Comparison of ENCODE assay signal across 8 mouse cellular contexts in the genomic region with DNA sequence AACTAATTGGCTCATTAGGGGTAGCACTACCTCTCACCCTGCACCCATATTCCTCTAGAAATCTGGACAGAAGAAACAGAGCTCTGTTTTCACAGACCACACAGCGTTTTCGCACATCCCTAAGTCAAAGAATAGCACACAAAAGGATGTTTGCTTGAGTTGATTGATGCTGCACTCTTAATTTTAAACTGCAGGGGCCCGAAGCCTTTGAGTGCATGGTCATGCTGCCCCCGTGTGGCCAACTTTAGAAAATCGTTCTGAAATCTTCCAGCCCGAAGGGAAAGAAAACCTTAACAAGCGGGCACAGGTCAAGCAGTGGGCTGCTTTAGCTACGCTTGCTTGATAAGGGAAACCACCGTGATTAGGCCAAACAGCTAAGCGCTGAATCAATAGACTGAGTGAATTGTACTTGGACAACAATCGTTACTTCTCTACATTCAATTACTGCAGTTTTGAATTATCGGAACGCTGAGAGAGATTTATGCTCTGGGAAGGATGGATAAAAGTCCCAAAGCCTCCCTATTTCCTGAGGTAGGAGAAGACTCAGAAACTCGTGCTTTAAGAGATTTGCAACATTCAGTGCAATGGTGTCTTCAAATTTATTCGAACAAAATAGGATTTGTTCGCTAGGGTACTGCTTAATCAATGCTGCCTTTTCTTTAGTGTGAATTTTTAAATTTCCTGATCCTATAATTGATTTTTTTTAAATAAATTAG.
DNase-seq lines count a peak whose midpoint lies in the region; ATAC-seq and TF ChIP-seq lines count a peak whose summit lies in the region.

No protein-coding gene starts in this region.

- H3K4me1 ChIP-seq in embryonic facial prominence, embryonic 11.5 days (ENCODE audit: control insufficient read depth, insufficient read depth, low read length) = no peaks in the 10 kb centered on the region
- H3K4me1 ChIP-seq in limb, embryonic 11.5 days (ENCODE audit: control insufficient read depth, insufficient read depth, low read length) = no peaks in the 10 kb centered on the region

- no peak overlapping the region for H3K4me3 ChIP-seq in embryonic facial prominence, embryonic 11.5 days (ENCODE audit: low read depth, low read length)
- H3K4me3 ChIP-seq in limb, embryonic 11.5 days (ENCODE audit: low read depth, low read length) = no peak overlapping the region
- no peak overlapping the region for H3K4me3 ChIP-seq in myocyte

- peak; percentile 3 for DNase-seq in 3134 (ENCODE audit: extremely low read depth, insufficient read length, low spot score)
- peak; percentile 85 for DNase-seq in adrenal gland, postnatal 14 days
- peak; percentile 91 for DNase-seq in embryonic facial prominence, embryonic 11.5 days (ENCODE audit: low spot score)
- DNase-seq in heart, adult 9 months (ENCODE audit: low spot score in 2 of 2) = peak; percentile 2 to 28
- peak; percentile 17 to 72 for DNase-seq in kidney, adult 8-10 months
- DNase-seq in limb, embryonic 11.5 days (ENCODE audit: low spot score) = peak; percentile 88
- DNase-seq in splenic B cell, adult 2 months (ENCODE audit: low read depth, low spot score) = peak; percentile 75

- 0 out of 2 replicates have a peak, but pooled peaks have one; percentile 59 for ATAC-seq in embryonic facial prominence, embryonic 11.5 days (replicated peaks; ENCODE audit: insufficient number of reproducible peaks, low FRiP score, low TSS enrichment, low read depth)
- ATAC-seq in limb, embryonic 11.5 days (ENCODE audit: insufficient number of reproducible peaks, low FRiP score, low TSS enrichment, low read depth) = peak; percentile 13; the same call in 1 of the 2 replicates

- no peaks in the 10 kb centered on the region for H3K9me3 ChIP-seq in embryonic facial prominence, embryonic 11.5 days (replicated peaks; ENCODE audit: control insufficient read depth, low read length)
- H3K9me3 ChIP-seq in limb, embryonic 11.5 days (ENCODE audit: control insufficient read depth, low read length) = no peaks in the 10 kb centered on the region

- no peak overlapping the region for H3ac ChIP-seq in myocyte (ENCODE audit: control insufficient read depth, insufficient read length)

- no peaks in the 10 kb centered on the region for H3K27me3 ChIP-seq in embryonic facial prominence, embryonic 11.5 days (ENCODE audit: control insufficient read depth, insufficient read depth, low read length)
- no peaks in the 10 kb centered on the region for H3K27me3 ChIP-seq in limb, embryonic 11.5 days (ENCODE audit: control insufficient read depth, insufficient read depth, low read length)
- H3K27me3 ChIP-seq in myocyte (ENCODE audit: control insufficient read depth, insufficient read depth, insufficient read length) = no peaks in the 10 kb centered on the region
- no peaks in the 10 kb centered on the region for H3K27me3 ChIP-seq in splenic B cell, adult 2 months (ENCODE audit: control insufficient read depth, insufficient read depth, low read length, poor library complexity, severe bottlenecking)

- no peak overlapping the region for H3K9ac ChIP-seq in embryonic facial prominence, embryonic 11.5 days (replicated peaks; ENCODE audit: low read length)
- no peak overlapping the region for H3K9ac ChIP-seq in limb, embryonic 11.5 days (ENCODE audit: low read length)

- no peaks in the 10 kb centered on the region for H3K79me2 ChIP-seq in myocyte (ENCODE audit: control insufficient read depth, insufficient read depth)

- no peak overlapping the region; the same call in 1 of the 2 replicates for H3K4me2 ChIP-seq in embryonic facial prominence, embryonic 11.5 days (ENCODE audit: low read depth, low read length)
- no peak overlapping the region for H3K4me2 ChIP-seq in limb, embryonic 11.5 days (ENCODE audit: low read depth, severe bottlenecking)
- H3K4me2 ChIP-seq in myocyte (ENCODE audit: low read depth) = peak overlapping the region; percentile 63

- WGBS in embryonic facial prominence, embryonic 11.5 days = 18% methylated on average over 16 of the region's 16 CpGs
- WGBS in limb, embryonic 11.5 days = 24% methylated on average over 16 of the region's 16 CpGs

- no peak overlapping the region for H3K27ac ChIP-seq in embryonic facial prominence, embryonic 11.5 days (replicated peaks; ENCODE audit: low read depth, low read length)
- no peak overlapping the region for H3K27ac ChIP-seq in limb, embryonic 11.5 days (replicated peaks; ENCODE audit: low read depth, low read length)

- TF ChIP-seq POLR2A in myocyte (IDR thresholded peaks at IDR 0.05; ENCODE audit: insufficient read length, low read depth) = no peak

- no peaks in the 10 kb centered on the region for H3K36me3 ChIP-seq in embryonic facial prominence, embryonic 11.5 days (replicated peaks; ENCODE audit: control insufficient read depth, insufficient read depth, low read depth, low read length)
- H3K36me3 ChIP-seq in limb, embryonic 11.5 days (ENCODE audit: control insufficient read depth, insufficient read depth, low read length) = no peaks in the 10 kb centered on the region
- no peaks in the 10 kb centered on the region for H3K36me3 ChIP-seq in myocyte (ENCODE audit: control insufficient read depth, insufficient read depth)
- no peaks in the 10 kb centered on the region for H3K36me3 ChIP-seq in splenic B cell, adult 2 months (ENCODE audit: control insufficient read depth, insufficient read depth, low read length, poor library complexity, severe bottlenecking)

TF ChIP-seq in myocyte, 11 proteins besides CTCF, POLR2A, EP300 and RAD21:
- TF ChIP-seq MYOG (IDR thresholded peaks at IDR 0.05; ENCODE audit: control insufficient read depth in 1 of 3, insufficient read depth in 1 of 3, insufficient read length in 2 of 3, low read depth in 2 of 3) (no peak), MYOD1 (IDR thresholded peaks at IDR 0.05; ENCODE audit: control insufficient read depth in 1 of 3, insufficient read length in 2 of 3, low read depth in 2 of 3) (no peak)

Comparison
In these comparisons a context has a peak if more than half of its experiments do, and no peak if none do; other contexts are left out.
1. DNase-seq: peak in every context shown above with its lines; median percentile 91 in embryonic facial prominence, embryonic 11.5 days; 88 in limb, embryonic 11.5 days; 85 in adrenal gland, postnatal 14 days; 75 in splenic B cell, adult 2 months; 44 in kidney, adult 8-10 months; 15 in heart, adult 9 months; 3 in 3134.